Mouse (Mus musculus) splenic B cell, adult 2 months (primary cell): Measurements from ENCODE around the gene Cramp1l.

Experiments
- DNase-seq: peaks from one replicate; pipeline ENCODE4 v3.0.0-alpha.2; 2011; ENCODE audit warnings: low read depth, low spot score
- H3K27me3 ChIP-seq: 2 replicates; pipeline ENCODE4 v1.6.1; 2012; ENCODE audit warnings: mild to moderate bottlenecking, low read length, moderate library complexity, mixed read lengths; ENCODE audit not compliant: control insufficient read depth, poor library complexity, insufficient read depth, severe bottlenecking
- H3K36me3 ChIP-seq: 2 replicates; pipeline ENCODE4 v1.6.1; 2012; ENCODE audit warnings: mild to moderate bottlenecking, low read length, moderate library complexity, mixed read lengths; ENCODE audit not compliant: control insufficient read depth, poor library complexity, insufficient read depth, severe bottlenecking

Cramp1l gene

DNA sequence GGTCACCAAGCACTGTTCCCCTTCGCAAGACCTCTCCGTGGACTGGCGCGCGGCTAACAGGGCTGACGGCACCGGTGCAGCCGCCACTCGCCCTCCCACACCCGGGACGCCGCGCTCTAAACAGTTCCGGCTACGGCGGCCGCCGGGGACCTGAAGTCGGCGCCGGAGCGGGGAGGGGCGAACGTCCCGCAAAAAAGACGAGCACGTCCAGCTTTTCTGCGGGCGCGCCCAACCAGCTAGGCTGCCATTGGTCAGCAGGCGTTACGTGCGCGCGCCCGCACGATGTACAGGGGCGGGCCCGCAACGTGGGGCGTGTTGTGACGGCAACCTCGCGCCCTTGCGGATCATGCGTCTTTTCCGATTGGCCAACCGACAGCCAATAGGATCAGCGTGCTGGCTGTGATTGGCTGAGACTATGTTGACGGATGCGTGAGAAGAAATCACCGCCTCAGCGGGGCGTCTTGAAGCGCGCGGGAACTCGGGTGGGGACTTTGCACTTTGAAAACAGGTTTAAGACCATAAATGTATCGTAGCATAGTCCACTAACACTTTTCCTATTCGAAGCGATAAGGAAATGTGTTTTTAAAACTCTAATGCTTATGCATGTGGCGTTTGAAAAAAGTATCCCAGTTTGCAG, at the start of gene Cramp1l, which contains the start of gene Ift140:
Gene Cramp1l, minus strand, starts transcription at position 134 of the 637 bp plus-strand sequence.
Gene Ift140, plus strand, starts transcription at position 431 of the 637 bp plus-strand sequence.
- Histone ChIP-seq H3K36me3 (no peaks in the 10 kb centered on the region), H3K27me3 (no peaks in the 10 kb centered on the region)
- DNase-seq: peak; percentile 99

DNA sequence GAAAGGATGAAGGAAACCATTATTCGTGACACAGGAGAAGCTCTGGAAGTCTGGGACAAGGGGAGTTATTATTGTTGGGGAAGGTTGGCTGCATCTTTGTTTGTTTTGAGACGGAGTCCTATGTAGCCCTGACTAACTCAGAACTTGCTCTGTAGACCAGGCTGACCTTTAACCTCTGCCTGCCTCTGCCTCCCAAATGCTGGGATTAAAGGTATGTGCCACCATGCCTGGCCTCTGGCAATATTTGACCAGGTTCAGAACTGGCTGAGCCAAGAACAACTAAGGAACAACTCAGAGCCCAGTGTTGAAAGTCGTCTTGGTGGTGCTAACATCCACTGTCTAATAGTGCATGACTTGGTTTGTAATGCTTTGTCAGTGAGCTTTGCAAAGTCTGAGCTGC, 49.6 kb upstream of the Cramp1l start:
- no peaks in the 10 kb centered on the region for H3K27me3 ChIP-seq
- no peak for DNase-seq
- H3K36me3 ChIP-seq: peaks cover 10% of the 10 kb centered on the region

DNA sequence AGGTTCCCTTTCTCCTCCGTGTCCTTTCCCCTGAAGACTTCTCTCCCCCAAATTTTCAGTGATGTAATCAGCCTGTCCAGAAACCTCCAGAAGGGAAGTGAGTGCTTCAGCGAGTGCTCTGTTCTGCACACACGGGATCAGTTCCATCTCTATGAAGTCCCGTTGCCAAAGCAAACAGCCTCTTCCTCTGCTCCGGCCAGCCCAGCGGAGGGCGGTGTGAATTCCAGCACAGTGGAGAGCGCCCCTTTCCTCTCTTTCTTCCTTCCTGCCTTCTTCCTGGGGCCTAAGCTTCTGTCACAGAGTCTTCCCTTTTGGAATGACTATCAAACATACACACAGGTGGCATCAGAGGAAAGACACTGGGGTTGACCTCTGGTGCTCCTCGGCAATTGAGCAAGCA, 48.8 kb upstream of the Cramp1l start:
- Histone ChIP-seq H3K27me3 (no peaks in the 10 kb centered on the region), H3K36me3 (peaks cover 10% of the 10 kb centered on the region)
- DNase-seq: no peak

DNA sequence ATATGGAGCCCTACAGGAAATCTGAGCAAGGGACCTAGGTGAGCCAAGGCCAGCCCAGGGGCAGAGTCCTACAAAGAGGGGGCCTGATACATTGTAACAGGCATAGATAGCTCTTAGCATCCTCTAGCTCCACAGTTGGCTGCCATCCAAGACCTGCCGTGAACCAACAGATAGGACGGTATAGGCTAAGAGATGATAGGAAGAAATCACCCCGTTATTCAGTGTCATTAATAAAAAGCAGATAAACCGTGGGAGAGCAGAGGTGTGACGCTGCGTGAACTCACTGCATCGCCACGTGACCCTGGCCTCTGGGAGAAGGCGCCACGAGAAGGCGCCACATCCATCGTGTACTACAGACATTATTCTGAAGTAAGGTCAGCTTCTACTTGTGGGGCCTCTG, 48.3 kb upstream of the Cramp1l start:
- H3K27me3 ChIP-seq: no peaks in the 10 kb centered on the region
- DNase-seq: no peak
- peaks cover 10% of the 10 kb centered on the region for H3K36me3 ChIP-seq

DNA sequence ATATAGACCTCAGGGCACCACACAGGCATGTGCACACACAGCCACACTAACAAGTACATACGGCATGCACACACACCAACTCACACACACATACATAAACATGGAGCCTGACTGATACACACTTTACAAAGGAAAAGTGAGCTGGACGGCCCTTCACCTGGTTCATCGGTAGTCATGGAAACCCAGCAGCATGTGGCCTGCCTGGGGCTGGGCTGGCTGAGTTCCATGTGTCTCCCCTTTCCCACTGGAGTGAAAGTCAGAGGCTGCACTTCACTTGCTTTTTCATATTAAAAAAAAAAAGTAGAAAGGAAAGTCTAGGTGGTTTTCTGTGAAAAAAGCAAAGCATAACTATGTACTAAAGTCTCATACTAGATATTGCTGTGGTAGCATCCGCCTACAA, 47.7 kb upstream of the Cramp1l start:
- DNase-seq: no peak
- peaks cover 10% of the 10 kb centered on the region for H3K36me3 ChIP-seq
- no peaks in the 10 kb centered on the region for H3K27me3 ChIP-seq

DNA sequence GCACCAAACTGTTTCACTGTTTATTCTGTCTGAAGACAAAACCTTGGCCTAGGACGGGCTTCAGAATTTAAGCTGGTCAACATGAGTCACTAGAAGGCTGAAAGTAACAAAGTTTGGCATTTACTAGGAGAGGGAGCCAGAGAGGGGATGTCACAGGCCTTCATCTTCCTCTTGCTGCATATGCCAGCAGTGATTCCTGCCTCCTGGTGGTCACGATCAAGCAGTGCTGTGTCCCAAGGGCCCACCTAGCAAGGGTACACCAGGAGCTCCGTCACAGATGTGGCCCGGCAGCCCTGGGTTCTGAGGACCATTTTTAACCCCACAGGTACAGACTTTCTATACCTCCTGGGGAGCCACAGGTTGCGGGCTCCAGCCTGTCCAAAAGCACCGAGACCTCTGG, 41.5 kb upstream of the Cramp1l start:
- peaks cover 10% of the 10 kb centered on the region for H3K36me3 ChIP-seq
- H3K27me3 ChIP-seq: no peaks in the 10 kb centered on the region
- DNase-seq: peak; percentile 53

DNA sequence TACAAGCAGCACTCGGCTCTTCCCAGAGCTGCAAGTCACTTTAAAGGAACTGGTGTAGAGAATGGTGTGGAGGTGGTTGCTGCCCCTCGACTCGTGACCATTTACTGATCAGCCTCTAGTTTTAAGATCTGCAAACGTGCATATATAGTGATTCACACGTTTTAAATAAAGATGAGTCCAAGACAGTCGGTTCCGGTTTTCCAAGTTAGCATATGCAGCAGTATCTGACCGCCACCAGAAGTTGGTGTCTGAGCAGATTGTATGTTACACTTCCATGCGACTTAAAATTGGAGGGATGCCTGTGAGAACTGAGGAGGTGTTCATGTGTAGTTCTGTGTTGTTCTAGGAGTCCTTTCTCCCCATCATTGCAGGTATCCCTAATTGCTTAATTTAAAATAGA, 37.7 kb upstream of the Cramp1l start:
- Histone ChIP-seq H3K36me3 (peaks cover 22% of the 10 kb centered on the region), H3K27me3 (no peaks in the 10 kb centered on the region)
- no peak for DNase-seq

DNA sequence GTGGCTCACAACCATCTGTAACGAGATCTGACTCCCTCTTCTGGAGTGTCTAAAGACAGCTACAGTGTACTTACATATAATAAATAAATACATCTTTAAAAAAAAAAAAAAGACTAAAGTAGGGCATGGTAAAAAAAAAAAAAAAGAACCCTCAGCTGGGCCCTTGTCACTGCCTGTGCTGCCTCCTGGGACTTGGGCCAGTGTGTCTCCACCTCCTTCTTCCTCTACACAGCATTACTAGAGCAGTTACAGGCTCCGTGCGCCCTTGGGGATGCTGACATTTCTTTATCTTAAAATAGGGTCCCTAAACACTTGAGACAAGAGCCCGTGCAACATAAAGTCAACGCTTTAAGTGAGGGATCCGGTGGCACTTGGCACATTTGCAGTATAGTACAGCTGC, 31.6 kb upstream of the Cramp1l start:
- H3K36me3 ChIP-seq: peaks cover 12% of the 10 kb centered on the region; the same call in 1 of the 2 replicates
- H3K27me3 ChIP-seq: no peaks in the 10 kb centered on the region
- peak; percentile 77 for DNase-seq

DNA sequence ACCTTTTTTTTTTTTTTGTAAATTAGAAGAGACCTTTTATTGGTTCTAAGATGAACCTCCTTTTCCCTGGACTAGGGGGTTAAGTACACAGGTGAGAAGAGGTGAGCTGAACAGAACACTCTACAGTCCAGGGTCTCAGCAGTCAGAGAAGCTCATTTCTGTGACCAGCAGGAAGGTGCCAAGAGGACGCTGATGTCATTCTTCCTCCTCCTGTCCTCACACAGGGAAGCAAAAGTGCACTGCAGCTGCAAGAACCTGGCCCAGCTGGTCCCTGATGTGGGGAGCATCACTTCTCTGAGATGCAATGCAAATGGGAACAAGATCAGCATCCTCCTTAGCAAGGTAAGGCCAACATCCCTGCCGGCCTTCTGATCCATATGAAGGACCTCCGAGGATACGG, 29.7 kb upstream of the Cramp1l start:
- Histone ChIP-seq H3K36me3 (peaks cover 8% of the 10 kb centered on the region; the same call in 1 of the 2 replicates), H3K27me3 (no peaks in the 10 kb centered on the region)
- peak; percentile 73 for DNase-seq

DNA sequence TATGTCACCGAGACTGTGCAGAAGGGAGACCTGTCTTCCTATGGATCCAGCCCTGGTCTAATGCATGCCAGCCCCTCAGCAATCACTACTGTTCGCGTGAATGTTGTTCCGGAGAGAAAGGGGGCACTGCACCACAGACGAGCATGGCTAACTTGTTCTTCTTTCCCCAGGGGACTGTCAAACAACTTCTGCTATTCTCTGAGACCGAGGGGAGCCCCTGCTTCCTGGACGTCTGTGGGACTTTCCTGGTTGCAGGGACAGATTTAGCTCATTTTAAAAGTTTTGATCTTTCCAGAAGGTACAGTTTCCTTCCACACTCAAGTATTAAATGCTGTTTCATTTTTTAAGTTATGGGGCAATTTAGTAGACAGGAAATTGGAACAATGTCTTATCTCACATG, 29.3 kb upstream of the Cramp1l start:
- peak; percentile 92 for DNase-seq
- H3K36me3 ChIP-seq: peaks cover 4% of the 10 kb centered on the region; the same call in 1 of the 2 replicates

DNA sequence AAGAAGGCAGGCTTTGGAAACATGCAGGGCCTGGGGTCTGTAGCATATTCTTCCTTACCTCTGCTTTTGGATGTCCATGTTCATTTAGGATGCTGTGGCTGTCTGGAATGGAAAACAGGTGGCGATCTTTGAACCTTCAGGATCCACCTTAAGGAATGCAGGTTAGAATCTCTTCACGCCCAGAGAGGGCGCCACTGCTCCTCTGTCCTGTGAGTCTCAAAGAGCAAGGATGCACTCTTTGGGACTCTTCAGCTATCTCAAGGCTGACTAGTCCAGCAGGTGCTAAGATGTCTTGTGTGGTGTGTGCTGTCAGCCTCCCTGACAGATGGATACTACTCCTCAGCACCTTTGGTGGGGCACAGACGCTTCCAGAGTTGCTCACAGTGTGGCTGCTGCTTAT, 20.6 kb upstream of the Cramp1l start:
- Histone ChIP-seq H3K27me3 (no peaks in the 10 kb centered on the region), H3K36me3 (no peaks in the 10 kb centered on the region)
- peak; percentile 79 for DNase-seq

More for the DNA sequence above, 29.3 kb upstream of the Cramp1l start:
- H3K27me3 ChIP-seq: no peaks in the 10 kb centered on the region

DNA sequence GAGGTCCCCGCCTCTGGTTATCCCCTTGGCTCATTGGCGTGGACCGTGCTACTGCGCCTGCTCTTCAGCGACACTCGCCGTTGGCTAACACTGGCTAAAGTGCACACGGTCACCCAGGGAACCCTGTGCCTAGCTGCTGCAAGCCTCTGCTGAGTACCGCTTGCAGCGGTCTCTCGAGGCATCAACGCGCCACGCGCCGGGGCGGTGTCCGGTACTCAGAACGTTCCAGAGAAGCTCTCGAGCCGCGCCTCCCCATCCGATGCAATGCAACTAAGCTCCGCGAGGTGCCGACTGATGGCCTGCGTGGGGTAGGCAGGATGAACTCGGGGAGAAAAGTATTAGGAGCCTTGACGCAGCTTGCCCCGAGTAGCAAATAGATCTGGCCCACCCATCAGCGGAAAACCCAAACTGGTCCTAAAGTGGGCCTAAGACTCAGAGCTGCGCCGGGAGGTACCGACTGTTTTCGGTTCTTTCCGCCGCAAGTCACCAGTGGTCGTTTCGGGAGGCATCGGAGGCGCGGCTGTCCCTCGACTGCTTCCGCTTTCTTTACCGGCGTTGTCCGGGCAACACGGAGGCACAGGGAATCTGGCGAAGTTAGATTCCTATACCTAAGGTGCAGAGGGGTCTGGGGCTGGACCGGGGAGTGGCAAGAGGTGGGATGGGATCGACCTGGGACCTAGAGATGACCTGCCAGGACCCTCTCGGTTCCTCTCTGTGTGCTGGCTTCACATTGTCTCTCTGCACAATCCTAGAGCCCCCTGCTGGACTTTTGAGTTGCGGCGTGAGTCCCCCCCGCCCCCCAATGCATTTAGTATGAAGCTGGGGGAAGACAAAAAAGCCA, 924 bp upstream of the Cramp1l start:
- peak; percentile 76 for DNase-seq
- Histone ChIP-seq H3K36me3 (no peaks in the 10 kb centered on the region), H3K27me3 (no peaks in the 10 kb centered on the region)

DNA sequence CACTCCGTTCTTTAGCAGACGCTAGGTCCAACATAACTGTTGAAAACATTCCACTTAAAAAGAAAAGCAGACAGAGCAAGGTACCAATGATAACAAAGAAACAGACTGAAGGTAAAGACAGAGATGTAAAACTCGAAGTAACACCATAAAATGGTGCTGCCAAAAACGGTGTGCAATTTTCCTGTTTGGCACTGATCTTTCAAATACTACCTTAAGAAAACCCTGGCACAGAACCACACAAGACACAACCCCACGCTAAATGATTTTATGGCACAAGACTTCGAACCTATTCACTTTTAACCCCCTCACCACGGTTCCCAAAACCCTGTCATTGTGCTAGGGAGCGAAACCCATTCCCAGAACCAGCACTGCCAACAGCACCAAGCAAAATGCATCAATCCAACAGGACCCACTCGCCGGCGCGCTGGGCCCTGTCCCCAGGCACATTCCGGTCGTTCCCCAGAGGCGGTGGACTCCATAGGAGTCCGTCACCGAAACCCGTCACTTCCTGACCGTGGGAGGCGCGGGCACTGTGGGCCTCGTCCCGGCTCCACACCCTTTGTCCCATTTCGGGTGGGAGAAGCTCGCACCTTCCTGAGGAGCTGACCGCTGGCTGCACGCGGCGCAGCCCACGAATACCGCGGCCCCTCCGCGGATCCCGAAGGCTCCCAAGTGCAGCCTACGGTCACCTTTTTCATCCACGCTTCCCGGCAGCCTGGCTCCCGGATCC, 582 bp downstream of the Cramp1l start:
- Histone ChIP-seq H3K27me3 (no peaks in the 10 kb centered on the region), H3K36me3 (no peaks in the 10 kb centered on the region)
- DNase-seq: peak; percentile 8

DNA sequence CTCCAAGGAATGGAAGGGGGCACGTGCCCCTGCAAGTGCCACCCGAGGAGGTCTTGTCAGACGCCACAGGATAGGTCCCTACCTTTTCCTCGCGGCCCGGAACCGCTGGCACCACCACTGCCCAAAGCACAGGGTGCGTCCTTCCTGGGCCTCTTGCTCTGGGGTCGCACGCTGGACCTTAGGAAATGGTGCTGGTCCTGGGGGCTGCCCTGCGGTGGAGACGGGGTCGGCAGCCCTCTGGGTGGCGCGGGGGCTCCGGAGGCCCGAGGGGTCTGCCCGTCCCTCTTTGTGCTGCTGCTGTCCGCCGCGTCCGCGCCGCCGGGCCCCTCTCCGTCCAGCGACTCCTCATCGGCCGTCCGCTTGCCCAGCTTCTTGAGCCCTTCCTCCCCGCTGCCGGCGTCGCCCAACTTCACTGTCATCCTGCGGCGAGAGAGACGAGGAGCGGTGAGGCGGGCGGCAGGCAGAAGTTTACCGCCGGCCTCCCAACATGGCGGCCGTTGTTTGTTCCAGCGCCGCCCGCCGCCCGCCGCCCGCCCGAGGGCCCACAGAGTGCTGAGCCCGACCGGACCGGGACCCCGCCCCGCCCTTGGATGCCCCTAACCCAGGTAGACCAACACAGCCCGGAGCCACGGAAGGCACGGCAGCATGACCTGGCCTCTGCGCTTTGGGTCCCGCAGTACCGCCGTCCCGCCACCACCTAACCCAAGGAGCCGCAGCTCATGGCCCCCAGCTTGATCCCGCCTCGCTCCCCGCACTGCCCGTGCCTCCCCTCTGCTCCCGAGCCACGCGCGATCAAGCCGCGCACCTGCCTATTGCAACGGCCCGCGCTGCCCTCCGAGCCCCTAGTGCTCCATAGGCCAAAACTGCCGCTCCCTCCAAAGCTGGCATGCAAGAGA, 1.7 kb downstream of the Cramp1l start:
- DNase-seq: peak; percentile 42
- H3K36me3 ChIP-seq: peaks cover 3% of the 10 kb centered on the region; the same call in 1 of the 2 replicates
- H3K27me3 ChIP-seq: no peaks in the 10 kb centered on the region
